Mouse (Mus musculus) forebrain, embryonic 13.5 days (tissue): ENCODE measurements around the gene Syngr3. TPM values are rescaled to one million over a fixed set of nuclear protein-coding genes. Genes with fewer than 3 reads are reported as not detected.

Experiments
- ATAC-seq: fragments of 200-750 bp; cut with Nextera tagmentation; 2 replicates; pipeline ENCODE4 v1.8.0; 2017
- H3K27ac ChIP-seq: fragments of 300-500 bp; sonication (generic); 2 replicates; pipeline ENCODE4 v1.5.1; 2015; ENCODE audit warnings: inconsistent platforms, mild to moderate bottlenecking, moderate library complexity
- H3K27me3 ChIP-seq: fragments of 300-500 bp; sonication (generic); 2 replicates; pipeline ENCODE4 v1.6.1; 2015; ENCODE audit warnings: mild to moderate bottlenecking, inconsistent platforms
- H3K36me3 ChIP-seq: fragments of 300-500 bp; sonication (generic); 2 replicates; pipeline ENCODE4 v1.6.1; 2015; ENCODE audit warnings: mild to moderate bottlenecking, inconsistent platforms; ENCODE audit not compliant: poor library complexity, severe bottlenecking
- H3K4me1 ChIP-seq: fragments of 300-500 bp; sonication (generic); 2 replicates; pipeline ENCODE4 v1.6.1; 2015; ENCODE audit warnings: inconsistent platforms
- H3K4me2 ChIP-seq: fragments of 300-500 bp; sonication (generic); 2 replicates; pipeline ENCODE4 v1.6.1; 2015; ENCODE audit warnings: inconsistent platforms, mild to moderate bottlenecking, moderate library complexity
- H3K4me3 ChIP-seq: fragments of 300-500 bp; sonication (generic); 2 replicates; pipeline ENCODE4 v1.5.1; 2015; ENCODE audit warnings: mild to moderate bottlenecking, inconsistent platforms
- H3K9ac ChIP-seq: fragments of 300-500 bp; sonication (generic); 2 replicates; pipeline ENCODE4 v1.6.1; 2015; ENCODE audit warnings: mild to moderate bottlenecking, inconsistent platforms
- H3K9me3 ChIP-seq: fragments of 300-500 bp; sonication (generic); replicated peaks from 2 replicates; pipeline ENCODE4 v1.6.1; 2016; ENCODE audit warnings: inconsistent platforms
- WGBS: fragments of 180-500 bp; shearing (Covaris S2); methylation state at CpG from one replicate; pipeline ENCODE4 v1.1.7; 2015; 5-methylcytosine and 5-hydroxymethylcytosine counted together
- polyA plus RNA-seq: library from polyadenylated mRNA; unstranded; fragments of >200 nt; fragmentation: Nextera tagmentation; extraction: Ambion mirVana; gene quantifications from 2 replicates; pipeline ENCODE4 v1.2.1, GENCODE M21; 2015

Gene Syngr3
- polyA plus RNA-seq, 1 experiment from 2014 or later: 61.0 TPM

- Histone ChIP-seq H3K4me1 (peaks cover 10% of the 10 kb centered on the region), H3K4me2 (no peak overlapping the region), H3K4me3 (no peak overlapping the region), H3K36me3 (peaks cover 20% of the 10 kb centered on the region), H3K27ac (no peak overlapping the region), H3K9ac (no peak overlapping the region), H3K27me3 (no peaks in the 10 kb centered on the region), H3K9me3 (no peaks in the 10 kb centered on the region)
- WGBS: 97% methylated on average over 15 of the region's 15 CpGs
- ATAC-seq: no peak
Measured at GRCm38 (mm10) chr17:24716166-24716682, 26.5 kb upstream of the Syngr3 start.

GRCm38 (mm10) chr17:24715556-24715955 is 25.8 kb upstream of the Syngr3 start:
- no peak overlapping the region for H3K9ac ChIP-seq
- H3K4me3 ChIP-seq: no peak overlapping the region
- no peak overlapping the region for H3K27ac ChIP-seq
- no peaks in the 10 kb centered on the region for H3K9me3 ChIP-seq
- no peak for ATAC-seq
- 41% methylated on average over 6 of the region's 6 CpGs for WGBS
- H3K4me2 ChIP-seq: no peak overlapping the region
- peaks cover 8% of the 10 kb centered on the region for H3K4me1 ChIP-seq
- H3K36me3 ChIP-seq: peaks cover 18% of the 10 kb centered on the region
- H3K27me3 ChIP-seq: no peaks in the 10 kb centered on the region

GRCm38 (mm10) chr17:24708646-24709045 is 18.9 kb upstream of the Syngr3 start:
- Histone ChIP-seq H3K4me2 (no peak overlapping the region), H3K9ac (no peak overlapping the region), H3K27ac (no peak overlapping the region), H3K27me3 (no peaks in the 10 kb centered on the region), H3K4me1 (peaks cover 19% of the 10 kb centered on the region), H3K36me3 (peaks cover 20% of the 10 kb centered on the region), H3K9me3 (no peaks in the 10 kb centered on the region), H3K4me3 (peak overlapping the region; percentile 83; the same call in 1 of the 2 replicates)
- WGBS: 35% methylated on average over 2 of the region's 2 CpGs
- ATAC-seq: no peak

GRCm38 (mm10) chr17:24707801-24708425 is 18.2 kb upstream of the Syngr3 start:
- Histone ChIP-seq H3K9me3 (no peaks in the 10 kb centered on the region), H3K27ac (peak overlapping the region; percentile 74), H3K4me1 (peaks cover 19% of the 10 kb centered on the region), H3K4me3 (peak overlapping the region; percentile 83), H3K9ac (peak overlapping the region; percentile 84), H3K27me3 (no peaks in the 10 kb centered on the region), H3K4me2 (peak overlapping the region; percentile 89), H3K36me3 (peaks cover 24% of the 10 kb centered on the region)
- 6% methylated on average over 24 of the region's 24 CpGs for WGBS
- ATAC-seq: peak; percentile 50; the same call in 1 of the 2 replicates

DNA sequence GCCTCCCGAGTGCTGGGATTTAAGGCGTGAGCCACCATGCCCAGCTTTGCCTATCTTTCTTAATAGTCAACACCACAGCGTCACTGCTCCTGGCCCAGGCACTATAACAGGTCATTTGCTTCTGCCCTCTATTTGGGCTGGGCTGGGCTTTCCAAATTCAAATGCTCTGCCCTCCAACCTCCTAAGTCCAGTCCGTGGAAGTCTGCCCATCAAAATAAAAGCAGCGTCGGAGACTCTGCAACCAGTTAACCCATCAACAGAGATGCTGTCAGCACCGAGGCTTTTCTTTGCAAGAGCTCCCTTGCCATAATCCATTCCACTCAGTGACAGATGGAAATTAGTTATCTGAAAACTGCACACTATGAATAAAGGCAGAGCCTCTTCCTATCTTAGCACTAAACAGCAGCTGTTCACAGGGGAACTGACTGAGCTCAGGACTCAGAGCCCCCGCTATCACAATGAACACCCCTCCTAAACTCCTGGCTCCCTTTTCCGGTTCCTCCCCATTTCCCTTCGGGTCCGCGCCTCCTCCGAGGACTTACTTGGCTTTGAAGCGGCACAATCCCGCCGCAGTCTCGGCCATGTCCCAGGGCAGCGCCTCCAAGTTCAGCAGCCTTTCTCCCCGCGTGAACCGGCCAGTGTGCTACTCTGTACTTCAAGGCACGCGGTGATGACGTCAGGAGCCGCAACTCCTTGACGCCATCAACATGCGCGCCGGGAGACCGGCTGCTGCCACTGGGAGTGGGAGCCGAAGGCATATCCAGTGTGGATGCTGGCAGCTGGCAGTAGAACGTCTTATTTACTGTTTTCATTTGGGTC is 17.4 kb upstream of the Syngr3 start, which contains the start of gene Tbl3:
Tbl3 (minus strand) TSS at position 679 of the 819 bp plus-strand sequence.
- peaks cover 19% of the 10 kb centered on the region for H3K4me1 ChIP-seq
- peak within 1 kb of the TSS; percentile 89 for H3K4me2 ChIP-seq
- no peaks in the 10 kb centered on the region for H3K27me3 ChIP-seq
- no peaks in the 10 kb centered on the region for H3K9me3 ChIP-seq
- H3K4me3 ChIP-seq: peak within 1 kb of the TSS; percentile 83
- 4% methylated on average over 32 of the region's 32 CpGs for WGBS
- ATAC-seq: peak; percentile 93
- peak within 1 kb of the TSS; percentile 74 for H3K27ac ChIP-seq
- peak within 1 kb of the TSS; percentile 84 for H3K9ac ChIP-seq
- peaks cover 31% of the 10 kb centered on the region for H3K36me3 ChIP-seq

- Histone ChIP-seq H3K4me3 (peak overlapping the region; percentile 83), H3K27me3 (no peaks in the 10 kb centered on the region), H3K36me3 (peaks cover 45% of the 10 kb centered on the region), H3K9ac (no peak overlapping the region), H3K27ac (no peak overlapping the region), H3K4me2 (peak overlapping the region; percentile 89), H3K4me1 (peaks cover 19% of the 10 kb centered on the region), H3K9me3 (no peaks in the 10 kb centered on the region)
- no peak for ATAC-seq
- 98% methylated on average over 3 of the region's 3 CpGs for WGBS
Measured at GRCm38 (mm10) chr17:24705821-24706220, 16.1 kb upstream of the Syngr3 start.

GRCm38 (mm10) chr17:24701251-24701650 is 11.5 kb upstream of the Syngr3 start:
- H3K4me3 ChIP-seq: no peak overlapping the region
- H3K9me3 ChIP-seq: no peaks in the 10 kb centered on the region
- peaks cover 27% of the 10 kb centered on the region for H3K4me1 ChIP-seq
- ATAC-seq: no peak
- no peak overlapping the region for H3K27ac ChIP-seq
- no peak overlapping the region for H3K9ac ChIP-seq
- no peaks in the 10 kb centered on the region for H3K27me3 ChIP-seq
- H3K4me2 ChIP-seq: no peak overlapping the region
- H3K36me3 ChIP-seq: peaks cover 59% of the 10 kb centered on the region
- WGBS: 92% methylated on average over 9 of the region's 9 CpGs

- Histone ChIP-seq H3K4me1 (peaks cover 31% of the 10 kb centered on the region), H3K4me3 (no peak overlapping the region), H3K9me3 (no peaks in the 10 kb centered on the region), H3K27ac (no peak overlapping the region), H3K27me3 (no peaks in the 10 kb centered on the region), H3K9ac (no peak overlapping the region), H3K36me3 (peaks cover 47% of the 10 kb centered on the region), H3K4me2 (no peak overlapping the region)
- WGBS: 82% methylated on average over 2 of the region's 2 CpGs
- no peak for ATAC-seq
Measured at GRCm38 (mm10) chr17:24699473-24699872, 9.7 kb upstream of the Syngr3 start.

GRCm38 (mm10) chr17:24698715-24699114 is 9.0 kb upstream of the Syngr3 start:
- no peak overlapping the region for H3K4me2 ChIP-seq
- H3K36me3 ChIP-seq: peaks cover 39% of the 10 kb centered on the region
- H3K9me3 ChIP-seq: no peaks in the 10 kb centered on the region
- ATAC-seq: no peak
- no peak overlapping the region for H3K27ac ChIP-seq
- H3K9ac ChIP-seq: no peak overlapping the region
- H3K27me3 ChIP-seq: no peaks in the 10 kb centered on the region
- peaks cover 31% of the 10 kb centered on the region for H3K4me1 ChIP-seq
- WGBS: 75% methylated on average over 9 of the region's 9 CpGs
- H3K4me3 ChIP-seq: no peak overlapping the region

DNA sequence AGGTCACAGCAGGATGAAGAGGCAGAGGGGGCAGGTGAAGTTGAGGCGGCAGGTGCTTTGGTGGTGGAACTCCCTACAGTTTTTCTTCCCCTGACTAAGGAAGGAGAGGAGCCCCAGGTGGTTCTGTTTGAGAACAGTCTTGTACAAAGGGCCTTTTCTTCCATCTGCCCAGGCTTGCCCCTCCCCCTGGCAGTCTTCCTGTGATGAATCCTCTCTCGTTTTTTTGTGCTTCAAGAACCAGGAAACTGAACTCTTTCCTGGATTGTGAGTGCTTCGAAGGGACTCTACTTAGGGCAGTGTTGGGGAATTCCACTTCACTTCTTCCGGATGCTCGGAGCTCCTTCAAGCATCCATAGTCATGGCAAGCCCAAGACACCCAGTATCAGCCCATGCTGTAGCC is 8.2 kb upstream of the Syngr3 start:
- no peak overlapping the region for H3K4me3 ChIP-seq
- ATAC-seq: no peak
- H3K9ac ChIP-seq: no peak overlapping the region
- H3K4me2 ChIP-seq: no peak overlapping the region
- H3K27ac ChIP-seq: no peak overlapping the region
- H3K9me3 ChIP-seq: no peaks in the 10 kb centered on the region
- no peaks in the 10 kb centered on the region for H3K27me3 ChIP-seq
- H3K36me3 ChIP-seq: peaks cover 40% of the 10 kb centered on the region
- WGBS: 17% methylated on average over 5 of the region's 5 CpGs
- peaks cover 31% of the 10 kb centered on the region for H3K4me1 ChIP-seq

- Histone ChIP-seq H3K9ac (peak within 1 kb of the TSS; percentile 87), H3K36me3 (peaks cover 33% of the 10 kb centered on the region), H3K4me2 (peak within 1 kb of the TSS; percentile 66), H3K27ac (peak within 1 kb of the TSS; percentile 84), H3K4me1 (peaks cover 31% of the 10 kb centered on the region), H3K4me3 (peak within 1 kb of the TSS; percentile 79), H3K27me3 (no peaks in the 10 kb centered on the region), H3K9me3 (no peaks in the 10 kb centered on the region)
- peak; percentile 89 for ATAC-seq
- WGBS: under 1% methylated on average over 46 of the region's 76 CpGs
Measured at GRCm38 (mm10) chr17:24696011-24696697, 6.4 kb upstream of the Syngr3 start, which contains the start of the genes Gfer and Noxo1. TSS of gene Gfer (minus strand) at chr17:24696156. TSS of gene Noxo1 (plus strand) at chr17:24696234.
